Mouse (Mus musculus): ENCODE measurements around the gene Gm20388.
"Not testable (repeated sequence)": the region's sequence is repeated elsewhere in the genome, so short reads cannot be mapped to it uniquely, and the experiment has no call there.

Gene Gm20388

DNA sequence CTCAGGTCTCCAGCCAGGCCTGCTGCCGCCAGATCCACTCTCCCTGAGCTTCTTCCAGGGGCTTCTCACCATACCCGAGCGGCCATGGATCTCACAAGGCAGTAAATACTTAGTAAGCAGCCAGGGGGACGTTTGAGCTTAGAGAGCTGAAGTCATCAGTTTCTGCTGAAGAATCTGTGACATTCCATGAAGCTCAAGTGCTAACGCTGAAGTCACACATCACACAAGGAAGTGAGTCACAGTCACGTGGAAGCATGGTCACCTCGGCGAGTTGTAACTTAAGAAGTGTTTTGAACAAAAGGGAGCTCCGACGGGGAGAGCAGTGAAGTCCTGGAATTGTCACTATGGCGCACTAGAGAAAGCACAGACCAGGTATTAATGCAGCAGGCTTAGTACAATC, 4239.4 kb downstream of the Gm20388 start:
- DNase-seq = no peak

DNA sequence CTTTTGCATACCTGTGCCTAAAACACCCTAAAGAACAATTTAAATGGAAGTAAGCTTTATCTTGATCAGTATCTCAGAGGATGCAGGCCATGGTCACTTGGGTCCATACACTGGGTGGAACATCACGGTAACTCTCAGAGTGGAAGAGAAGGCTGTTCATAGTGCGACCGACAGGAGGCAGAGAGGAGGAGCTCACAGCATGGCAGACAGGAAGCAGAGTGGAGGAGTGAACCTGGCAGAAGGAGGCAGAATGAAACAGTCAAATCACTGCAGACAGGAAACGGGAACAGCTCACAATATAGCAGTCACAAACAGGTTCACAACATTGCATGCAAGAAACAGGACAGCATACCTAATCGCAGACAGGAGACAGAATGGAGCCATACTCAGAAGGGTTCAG, 4239.9 kb downstream of the Gm20388 start:
- no peak for DNase-seq

- no peak for DNase-seq
These were observed 4241.2 kb downstream of the Gm20388 start for GRCm38 (mm10) chr8:124151881-124152280.

DNA sequence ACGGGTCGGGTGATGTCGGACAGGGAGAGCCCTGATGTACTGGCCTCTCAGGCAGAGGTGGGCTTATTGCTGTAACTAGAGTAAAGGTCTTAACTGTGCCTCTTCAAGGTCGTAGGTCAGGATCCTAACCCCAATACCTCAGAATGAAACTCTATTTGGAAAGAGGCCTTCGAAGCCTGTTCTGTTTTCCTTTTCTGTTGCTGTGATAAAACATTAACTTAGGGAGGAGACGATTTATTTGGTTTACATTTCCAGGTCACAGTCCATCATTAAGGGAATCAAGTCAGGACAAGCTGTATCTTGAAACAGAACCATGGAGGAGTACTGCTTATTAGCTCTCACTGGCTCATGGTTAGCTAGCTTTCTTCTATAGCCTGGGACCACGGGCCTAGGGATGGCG, 4242.1 kb downstream of the Gm20388 start:
- no peak for DNase-seq

- DNase-seq = no peak
These were observed 4245.7 kb downstream of the Gm20388 start for GRCm38 (mm10) chr8:124156324-124156723.

DNA sequence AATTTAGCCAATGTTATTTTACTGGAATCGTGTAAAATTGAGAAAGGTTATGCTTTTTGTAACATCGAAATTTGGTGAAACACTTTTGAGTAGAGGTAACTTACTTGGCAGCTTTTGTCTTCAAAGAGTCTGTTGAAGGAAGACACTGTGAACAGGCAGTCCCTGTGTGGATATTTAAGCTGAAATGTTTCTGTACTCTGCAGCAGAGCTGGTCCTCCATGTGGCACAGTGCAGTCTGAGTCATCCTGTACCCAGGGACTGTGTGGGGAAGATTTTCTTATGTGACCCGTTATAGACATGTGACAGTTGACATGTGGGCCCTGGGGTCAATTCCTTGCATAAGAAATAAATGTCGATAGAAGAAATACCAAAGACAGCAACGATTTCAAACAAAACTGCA, 4251.0 kb downstream of the Gm20388 start:
- no peak for DNase-seq

- no peak for DNase-seq
These were observed 4252.6 kb downstream of the Gm20388 start for GRCm38 (mm10) chr8:124163258-124163657.

GRCm38 (mm10) chr8:124169749-124170148, 4259.1 kb downstream of the Gm20388 start:
- no peak for DNase-seq

- DNase-seq = no peak
These were observed 4260.0 kb downstream of the Gm20388 start for GRCm38 (mm10) chr8:124170671-124171070.

GRCm38 (mm10) chr8:124171557-124172528, 4261.2 kb downstream of the Gm20388 start:
- DNase-seq = peak in 1 of 2 experiments; percentile 15

- DNase-seq = peak in 1 of 2 experiments; percentile 16
These were observed 4263.0 kb downstream of the Gm20388 start for GRCm38 (mm10) chr8:124173688-124174087.

DNA sequence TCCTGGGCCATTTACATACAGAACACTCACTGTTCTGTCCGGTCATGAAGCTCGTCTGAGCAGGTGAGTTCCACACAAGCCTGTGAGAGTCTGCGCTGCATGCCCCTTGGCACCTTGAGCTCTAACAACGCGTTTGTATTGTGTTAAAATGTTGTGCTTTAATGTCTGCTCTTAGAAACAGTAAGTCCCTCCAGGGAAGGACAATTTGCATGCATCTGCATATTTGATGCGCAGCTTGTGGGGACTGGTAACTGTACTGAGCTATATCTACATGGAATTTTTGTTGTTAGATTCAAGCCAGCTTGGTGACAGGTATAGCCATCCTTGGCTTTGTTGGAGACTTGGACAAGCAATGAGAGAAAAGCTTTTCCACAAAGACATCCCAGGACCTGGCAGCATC, 4265.5 kb downstream of the Gm20388 start:
- no peak for DNase-seq

- not testable (repeated sequence) for DNase-seq
These were observed 4266.5 kb downstream of the Gm20388 start for GRCm38 (mm10) chr8:124177092-124177491.

- DNase-seq = peak; percentile 31 to 44
These were observed 4270.2 kb downstream of the Gm20388 start for GRCm38 (mm10) chr8:124180681-124181445.

DNA sequence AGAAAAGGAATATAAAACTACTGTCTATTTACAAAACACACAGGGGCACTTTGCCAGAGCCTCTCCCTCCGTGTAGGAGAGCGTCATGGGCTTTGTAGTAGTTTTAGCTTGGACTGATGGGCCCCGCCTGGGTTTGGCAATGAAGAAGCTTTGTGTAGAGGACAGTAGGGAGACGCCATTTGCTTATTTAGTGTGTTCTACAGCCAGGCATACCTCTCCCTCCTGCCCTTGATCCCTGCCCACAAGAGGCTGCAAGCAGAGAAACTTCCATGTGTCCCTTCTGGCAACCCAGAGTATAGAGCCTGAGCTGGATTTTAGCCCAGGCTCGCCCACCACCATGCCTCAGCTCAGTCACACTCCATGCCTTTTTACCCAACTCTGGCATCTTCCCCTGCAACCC, 4271.1 kb downstream of the Gm20388 start:
- DNase-seq = no peak

DNA sequence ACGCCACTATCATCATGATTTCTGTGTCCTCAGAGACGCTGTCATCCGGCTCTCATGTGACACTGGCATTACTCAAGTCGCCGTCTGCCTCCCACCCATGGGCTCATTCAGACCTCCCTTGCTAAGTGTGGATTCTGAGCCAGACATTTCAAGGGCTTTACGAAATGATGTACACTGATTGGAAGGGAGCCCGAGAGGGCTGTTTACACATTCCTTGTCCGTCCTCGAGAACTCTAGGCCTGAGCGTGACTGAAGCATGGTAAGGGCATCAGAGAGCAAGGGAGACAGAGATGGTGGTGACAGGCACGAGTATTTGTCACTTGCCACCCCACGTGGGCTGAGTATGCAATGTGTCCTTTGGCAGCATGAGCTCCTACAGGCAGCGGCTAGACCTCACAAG, 4271.6 kb downstream of the Gm20388 start:
- no peak for DNase-seq

- DNase-seq = no peak
These were observed 4273.4 kb downstream of the Gm20388 start for GRCm38 (mm10) chr8:124184078-124184477.

DNA sequence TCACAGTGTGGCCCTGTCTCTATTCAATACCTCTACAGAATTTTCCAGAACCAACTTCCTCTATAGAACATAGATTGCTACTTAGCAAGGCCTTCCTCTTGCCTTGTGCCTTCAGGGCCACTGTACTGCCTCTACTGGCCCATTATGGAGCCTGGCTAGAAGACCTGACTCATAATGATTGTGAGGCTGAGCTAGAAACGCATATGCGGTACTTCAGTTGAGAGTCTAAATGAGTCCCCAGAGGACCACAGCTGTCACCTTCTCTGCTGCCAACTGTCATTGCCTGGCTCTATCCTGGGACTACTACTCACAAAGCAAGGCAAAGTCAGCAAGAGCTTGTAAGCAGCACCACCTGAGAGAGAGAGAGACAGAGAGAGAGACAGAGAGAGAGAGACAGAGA, 4273.9 kb downstream of the Gm20388 start:
- DNase-seq = no peak

- no peak for DNase-seq
These were observed 4274.4 kb downstream of the Gm20388 start for GRCm38 (mm10) chr8:124185081-124185480.

DNA sequence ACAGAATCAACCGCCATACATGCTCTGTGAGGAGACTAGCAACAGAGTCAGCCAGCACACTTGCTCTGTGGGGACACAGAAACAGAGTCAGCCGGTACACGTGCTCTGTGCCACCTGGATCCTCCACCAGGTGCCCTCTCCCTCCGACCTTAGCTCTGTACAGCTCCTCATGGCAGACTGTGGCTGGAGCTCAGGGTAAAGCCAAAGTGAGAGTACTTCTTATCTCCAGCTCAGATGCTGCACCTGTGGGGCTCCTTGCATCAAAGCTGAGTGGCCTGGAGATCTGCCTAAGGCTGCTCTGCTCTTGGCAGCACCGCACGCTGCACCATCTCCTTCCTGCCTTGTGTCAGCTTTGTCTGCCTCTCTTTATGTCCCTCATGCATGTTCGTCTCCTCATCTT, 4279.7 kb downstream of the Gm20388 start:
- peak in 1 of 2 experiments; percentile 44 for DNase-seq

- DNase-seq = no peak
These were observed 4281.6 kb downstream of the Gm20388 start for GRCm38 (mm10) chr8:124192242-124192641.

- peak in 1 of 2 experiments; percentile 13 for DNase-seq
These were observed 4282.3 kb downstream of the Gm20388 start for GRCm38 (mm10) chr8:124192976-124193375.

- DNase-seq = no peak
These were observed 4283.4 kb downstream of the Gm20388 start for GRCm38 (mm10) chr8:124193992-124194391.

GRCm38 (mm10) chr8:124196195-124196594, 4285.6 kb downstream of the Gm20388 start:
- DNase-seq = no peak
